Mouse (Mus musculus): ENCODE data around the gene Ptprh. TPM values are rescaled to one million over a fixed set of nuclear protein-coding genes. Genes with fewer than 3 reads are reported as not detected.

Gene Ptprh
- not detected for total RNA-seq (2021)
- long read RNA-seq, experiment 1, result 0 reads
- long read RNA-seq, experiment 2, result 0 reads

GRCm38 (mm10) chr7:4603873-4604272 is at the start of gene Ptprh:
Gene Ptprh, minus strand, starts transcription at chr7:4604041.
- H3K4me3 ChIP-seq, result no peak within 1 kb of the TSS
- TF ChIP-seq CTCF (IDR thresholded peaks at IDR 0.05), result no peak
- intact Hi-C loops (cut with DNase I), result no loop called here

DNA sequence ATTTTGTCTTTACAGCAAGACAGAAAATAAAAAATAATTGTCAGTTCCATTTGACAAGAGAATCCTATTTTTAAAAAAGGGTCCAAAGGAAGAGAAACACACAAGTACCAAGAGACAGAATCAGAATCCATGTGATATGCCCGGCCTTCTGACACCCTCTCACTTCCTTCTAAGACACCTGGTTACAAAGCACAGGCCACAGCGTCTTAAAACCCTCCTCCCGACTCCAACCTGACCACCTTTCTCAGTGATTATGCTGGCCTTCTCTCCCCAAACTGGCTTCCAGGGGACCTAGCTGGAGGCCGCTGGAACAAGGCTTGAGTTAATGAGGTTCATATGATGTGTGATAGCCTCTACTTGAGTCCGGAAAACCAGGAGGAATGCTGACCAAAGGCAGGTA is 49.5 kb upstream of the Ptprh start:
- TF ChIP-seq CTCF (IDR thresholded peaks at IDR 0.05), result no peak
- peak; percentile 4 for DNase-seq
- intact Hi-C loops (cut with DNase I), result loop anchor here (10.0 kb wide), 1 partner anchor 141 kb away; the partner anchor contains the start of gene Rpl28
- Histone ChIP-seq H3K4me3 (peak overlapping the region; percentile 21; the same call in 1 of the 2 replicates), H3K27ac (peak overlapping the region; percentile 46; the same call in 1 of the 2 replicates)

More at GRCm38 (mm10) chr7:4603873-4604272, at the start of gene Ptprh:
- DNase-seq, result no peak
- H3K27ac ChIP-seq, result no peak within 1 kb of the TSS

GRCm38 (mm10) chr7:4652726-4653125 is 48.9 kb upstream of the Ptprh start:
- intact Hi-C loops (cut with DNase I), result loop anchor here (10.0 kb wide), 1 partner anchor 142 kb away; the partner anchor contains the start of gene Rpl28
- peak; percentile 2 for DNase-seq
- TF ChIP-seq CTCF (IDR thresholded peaks at IDR 0.05), result no peak
- Histone ChIP-seq H3K27ac (no peak overlapping the region; the same call in 1 of the 2 replicates), H3K4me3 (no peak overlapping the region)

- peak; percentile 2 for DNase-seq
- H3K4me3 ChIP-seq, result no peak overlapping the region
- intact Hi-C loops (cut with DNase I), result loop anchor here (10.0 kb wide), 1 partner anchor 143 kb away; the partner anchor contains the start of gene Rpl28
- no peak for TF ChIP-seq CTCF (IDR thresholded peaks at IDR 0.05)
- no peak overlapping the region for H3K27ac ChIP-seq
Measured at GRCm38 (mm10) chr7:4651581-4651980, 47.7 kb upstream of the Ptprh start.

DNA sequence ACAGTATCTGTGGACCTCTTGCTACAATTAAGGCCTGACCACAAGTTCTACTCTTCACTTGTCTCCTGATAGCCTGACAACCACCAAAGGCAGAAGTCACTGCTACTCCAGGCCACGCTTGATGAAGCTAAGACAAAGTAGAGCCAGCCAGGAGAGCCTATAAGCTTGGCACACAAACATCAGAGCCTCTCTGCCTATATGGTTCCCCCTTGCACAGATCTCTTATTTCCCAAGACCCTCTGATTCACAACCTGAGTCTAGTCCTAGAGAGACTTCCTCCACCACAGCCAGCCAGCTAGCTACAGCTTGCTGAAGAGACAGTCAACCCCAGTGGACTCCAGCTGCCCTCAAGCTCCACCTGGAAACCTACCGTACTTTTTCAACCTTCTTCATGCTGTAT is 44.2 kb upstream of the Ptprh start:
- no peak overlapping the region for H3K4me3 ChIP-seq
- no peak for TF ChIP-seq CTCF (IDR thresholded peaks at IDR 0.05)
- DNase-seq, result peak; percentile 12
- intact Hi-C loops (cut with DNase I), result no loop called here
- peak overlapping the region; percentile 56 for H3K27ac ChIP-seq

GRCm38 (mm10) chr7:4647291-4647690 is 43.5 kb upstream of the Ptprh start:
- peak; percentile 48 for DNase-seq
- intact Hi-C loops (cut with DNase I), result no loop called here
- peak overlapping the region; percentile 56 for H3K27ac ChIP-seq
- no peak overlapping the region; the same call in 1 of the 2 replicates for H3K4me3 ChIP-seq
- TF ChIP-seq CTCF (IDR thresholded peaks at IDR 0.05), result no peak

DNA sequence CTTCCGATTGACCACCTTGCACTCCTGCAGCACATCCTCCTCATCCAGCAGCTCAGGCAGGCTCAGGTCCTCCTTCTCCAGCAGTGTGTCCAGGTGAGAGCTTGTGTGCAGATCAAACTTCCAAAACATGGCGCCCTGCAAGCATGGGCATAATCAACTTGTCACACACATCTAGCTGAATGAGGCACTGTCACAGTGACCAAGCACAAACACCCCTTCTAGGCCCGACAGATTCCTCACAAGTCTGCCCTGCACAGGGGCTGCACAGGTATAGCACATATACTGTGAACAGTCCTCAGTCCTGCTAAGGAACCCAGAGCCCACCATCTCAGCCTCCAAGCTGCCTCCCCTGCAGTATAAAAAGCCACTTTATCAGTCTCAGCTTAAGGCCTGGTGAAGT is 43.0 kb upstream of the Ptprh start:
- TF ChIP-seq CTCF (IDR thresholded peaks at IDR 0.05), result no peak
- intact Hi-C loops (cut with DNase I), result no loop called here
- Histone ChIP-seq H3K4me3 (no peak overlapping the region; the same call in 1 of the 2 replicates), H3K27ac (peak overlapping the region; percentile 56)
- peak; percentile 13 for DNase-seq

- no peak for TF ChIP-seq CTCF (IDR thresholded peaks at IDR 0.05)
- intact Hi-C loops (cut with DNase I), result no loop called here
- H3K4me3 ChIP-seq, result no peak overlapping the region
- no peak overlapping the region for H3K27ac ChIP-seq
- DNase-seq, result no peak
Measured at GRCm38 (mm10) chr7:4643225-4643624, 39.4 kb upstream of the Ptprh start.

- no peak for DNase-seq
- H3K4me3 ChIP-seq, result no peak overlapping the region
- intact Hi-C loops (cut with DNase I), result no loop called here
- no peak overlapping the region for H3K27ac ChIP-seq
- no peak for TF ChIP-seq CTCF (IDR thresholded peaks at IDR 0.05)
Measured at GRCm38 (mm10) chr7:4641956-4642355, 38.1 kb upstream of the Ptprh start.

DNA sequence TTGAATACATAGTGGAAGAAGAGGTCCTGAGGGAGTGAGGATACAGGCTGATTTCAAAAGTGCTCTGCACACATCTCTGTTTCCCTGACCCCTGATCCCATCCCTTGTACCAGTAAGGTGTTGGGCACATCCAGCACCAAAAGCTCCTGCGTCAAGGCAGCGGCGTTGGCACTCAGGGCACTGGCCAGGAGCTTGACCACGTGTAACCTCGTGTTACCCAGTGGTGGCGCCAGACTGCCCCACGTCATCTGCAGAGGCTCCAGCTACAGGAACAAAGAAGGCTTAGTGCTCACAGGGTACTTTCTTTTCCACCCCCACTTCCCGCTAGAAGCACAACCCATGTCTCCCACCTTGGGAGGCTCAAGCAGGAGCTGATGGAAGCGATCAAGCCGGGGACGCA is 37.3 kb upstream of the Ptprh start:
- DNase-seq, result no peak
- H3K4me3 ChIP-seq, result no peak overlapping the region
- H3K27ac ChIP-seq, result no peak overlapping the region
- no peak for TF ChIP-seq CTCF (IDR thresholded peaks at IDR 0.05)
- intact Hi-C loops (cut with DNase I), result no loop called here

GRCm38 (mm10) chr7:4636179-4636578 is 32.3 kb upstream of the Ptprh start:
- no peak for TF ChIP-seq CTCF (IDR thresholded peaks at IDR 0.05)
- intact Hi-C loops (cut with DNase I), result no loop called here
- DNase-seq, result no peak
- H3K27ac ChIP-seq, result no peak overlapping the region
- no peak overlapping the region for H3K4me3 ChIP-seq

GRCm38 (mm10) chr7:4631031-4631430 is 27.2 kb upstream of the Ptprh start, which contains the start of gene Tmem86b:
Gene Tmem86b, minus strand, starts transcription at chr7:4631422.
- intact Hi-C loops (cut with DNase I), result no loop called here
- Histone ChIP-seq H3K4me3 (no peak within 1 kb of the TSS), H3K27ac (no peak within 1 kb of the TSS)

DNA sequence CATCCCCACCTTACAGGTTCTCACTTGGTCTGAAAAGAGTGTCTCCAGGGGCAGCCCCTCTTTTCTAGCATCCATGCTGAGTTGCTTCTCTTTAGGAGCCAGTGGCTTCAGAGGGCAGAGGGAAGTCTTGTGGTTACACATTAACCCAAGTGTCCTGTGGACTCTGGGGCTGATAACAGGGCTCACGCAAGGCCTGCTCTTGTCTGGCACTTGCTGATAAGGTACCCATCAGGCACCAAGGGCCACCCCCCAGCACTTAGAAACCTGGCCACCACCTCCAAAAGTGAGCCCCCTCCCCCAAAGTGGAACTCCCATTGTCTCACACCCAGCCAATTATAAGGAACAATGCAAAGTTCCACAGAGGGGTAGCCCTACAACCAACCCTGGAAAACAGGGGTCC is 26.4 kb upstream of the Ptprh start:
- DNase-seq, result no peak

More at GRCm38 (mm10) chr7:4631031-4631430, 27.2 kb upstream of the Ptprh start, which contains the start of gene Tmem86b:
- no peak for TF ChIP-seq CTCF (IDR thresholded peaks at IDR 0.05)
- no peak for DNase-seq

GRCm38 (mm10) chr7:4629586-4629985 is 25.7 kb upstream of the Ptprh start:
- DNase-seq, result no peak
- intact Hi-C loops (cut with DNase I), result loop anchor here (5.0 kb wide), 1 partner anchor 313 kb away; no protein-coding TSS in a partner anchor
- Histone ChIP-seq H3K4me3 (no peak overlapping the region), H3K27ac (no peak overlapping the region)
- no peak for TF ChIP-seq CTCF (IDR thresholded peaks at IDR 0.05)

More for the DNA sequence above, 26.4 kb upstream of the Ptprh start:
- H3K4me3 ChIP-seq, result no peak overlapping the region
- TF ChIP-seq CTCF (IDR thresholded peaks at IDR 0.05), result no peak
- no peak overlapping the region for H3K27ac ChIP-seq
- intact Hi-C loops (cut with DNase I), result no loop called here
